Mouse (Mus musculus) liver, adult 2 months (tissue): ENCODE measurements at regions not wholly inside any gene's neighbourhood (a gene's known extent, or its start where the extent isn't known, plus 50 kb on each side); places are given as distances from the start of the nearest gene placed in this dataset.

Experiments used
- CTCF ChIP-seq: fragments of 200-500 bp; IDR thresholded peaks from 2 replicates; pipeline ENCODE4 v1.5.1; 2011; ENCODE audit warnings: low read depth, low read length, control low read depth
- POLR2A ChIP-seq: fragments of 200-500 bp; IDR thresholded peaks from 2 replicates; pipeline ENCODE4 v1.6.1; 2011; ENCODE audit warnings: low read length, control low read depth; ENCODE audit not compliant: insufficient read depth; ENCODE audit errors: extremely low read depth

DNA sequence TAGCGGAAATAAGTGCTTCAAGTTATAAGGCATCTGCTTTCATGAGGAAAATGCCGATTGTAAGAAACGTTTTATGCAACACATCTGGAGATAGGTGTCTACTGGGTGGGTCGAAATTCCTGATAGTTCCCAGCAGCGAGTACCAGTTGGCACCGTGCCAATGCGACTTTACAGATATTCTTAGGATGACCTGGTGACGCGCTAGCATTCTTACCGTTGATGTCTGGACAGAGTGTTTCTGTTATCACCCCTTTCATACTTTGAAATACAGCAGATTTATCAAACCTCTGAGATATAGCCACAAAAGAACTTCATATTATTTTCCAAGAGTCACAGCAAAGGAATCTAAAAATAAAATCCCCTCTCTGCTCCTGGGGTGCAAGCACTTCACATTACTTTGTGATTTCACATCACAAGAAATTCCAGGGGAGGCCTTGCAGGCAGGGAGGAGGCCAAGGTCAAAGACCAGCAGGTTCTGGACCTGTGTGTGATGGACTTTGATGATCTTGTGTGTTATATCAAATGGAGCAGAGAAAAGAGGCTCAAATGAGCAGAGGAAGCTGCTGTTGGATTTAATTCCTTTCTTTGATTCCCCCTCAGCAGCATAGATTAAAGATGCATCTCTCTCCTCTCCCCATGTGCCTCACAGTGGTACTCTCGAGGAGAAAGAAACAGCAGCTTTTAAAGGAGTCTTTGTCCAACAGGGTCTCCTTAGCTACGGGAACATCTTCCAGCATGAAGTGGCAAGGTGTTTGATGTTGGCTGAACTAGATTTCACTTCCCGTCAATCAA lies 233.4 kb downstream of the Csnka2ip start:
- TF ChIP-seq CTCF = no peak
- TF ChIP-seq POLR2A = no peak
